Mouse (Mus musculus) CH12.LX (cell line): ENCODE data around the gene Spib. TPM values are rescaled to one million over a fixed set of nuclear protein-coding genes. Genes with fewer than 3 reads are reported as not detected.
A peak's percentile ranks its signal among the peaks of the same experiment; 100 is the strongest.

Experiments
- DNase-seq: peaks from one replicate; pipeline ENCODE4 v3.0.0-alpha.2; 2013; ENCODE audit errors: extremely low read depth
- H3K27ac ChIP-seq: 2 replicates; pipeline ENCODE4 v1.5.1; 2012; ENCODE audit warnings: low read depth, mild to moderate bottlenecking, control low read depth, moderate library complexity; ENCODE audit not compliant: insufficient read depth
- H3K27me3 ChIP-seq: replicated peaks from 2 replicates; pipeline ENCODE3; 2012; ENCODE audit warnings: inconsistent platforms
- H3K36me3 ChIP-seq, 2 experiments: replicated peaks in 1 of 2; 2 replicates each; pipeline versions ENCODE3 to v1.6.1; 2012; ENCODE audit warnings: inconsistent platforms in 1 of 2, low read length in 1 of 2, mild to moderate bottlenecking in 1 of 2, mixed read lengths in 1 of 2, moderate library complexity in 1 of 2; ENCODE audit not compliant: control insufficient read depth in 1 of 2, insufficient read depth in 1 of 2
- H3K4me1 ChIP-seq, 2 experiments: 2 replicates each; pipeline ENCODE4 v1.6.1; 2012; ENCODE audit warnings: inconsistent platforms in 1 of 2, moderate library complexity in 1 of 2; ENCODE audit not compliant: insufficient read depth in 2 of 2, control insufficient read depth in 1 of 2
- H3K4me2 ChIP-seq: 2 replicates; pipeline ENCODE4 v1.6.1; 2012; ENCODE audit warnings: low read depth, mild to moderate bottlenecking, control low read depth; ENCODE audit not compliant: poor library complexity, insufficient read depth, severe bottlenecking
- H3K4me3 ChIP-seq, 3 experiments: fragments of 150-350 bp in 1 of 3; sonication (generic) in 1 of 3; replicated peaks in 1 of 3; 2 replicates each; pipeline versions ENCODE3 to v1.5.1; 2011 to 2012; ENCODE audit warnings: low read depth in 2 of 3, low read length in 2 of 3, mild to moderate bottlenecking in 2 of 3, moderate library complexity in 2 of 3, control low read depth in 1 of 3, improper control_type of control experiment in 1 of 3, inconsistent platforms in 1 of 3, mixed read lengths in 1 of 3; ENCODE audit not compliant: poor library complexity in 1 of 3
- H3K79me2 ChIP-seq: replicated peaks from 2 replicates; pipeline ENCODE4 v1.6.1; 2012; ENCODE audit warnings: mild to moderate bottlenecking, moderate library complexity; ENCODE audit not compliant: control insufficient read depth, poor library complexity, insufficient read depth, severe bottlenecking; ENCODE audit errors: extremely low read depth
- H3K9ac ChIP-seq: 2 replicates; pipeline ENCODE4 v1.6.1; 2012; ENCODE audit warnings: low read depth, mild to moderate bottlenecking, control low read depth, moderate library complexity; ENCODE audit not compliant: insufficient read depth
- H3K9me3 ChIP-seq: replicated peaks from 2 replicates; pipeline ENCODE3; 2012; ENCODE audit warnings: low read length, inconsistent platforms, mixed read lengths
- CTCF ChIP-seq, 2 experiments: IDR thresholded peaks in 1 of 2; conservative IDR thresholded peaks in 1 of 2; 2 replicates each; pipeline ENCODE4 v1.5.1; 2011 to 2012; ENCODE audit warnings: low read depth in 2 of 2, low read length in 2 of 2, improper control_type of control experiment in 1 of 2, inconsistent platforms in 1 of 2, mild to moderate bottlenecking in 1 of 2, moderate library complexity in 1 of 2
- E2F4 ChIP-seq: IDR thresholded peaks from 2 replicates; pipeline ENCODE4 v1.6.1; 2011; ENCODE audit warnings: low read depth, low read length, improper control_type of control experiment; ENCODE audit not compliant: insufficient replicate concordance
- ELF1 ChIP-seq: IDR thresholded peaks from 2 replicates; pipeline ENCODE4 v1.6.1; 2014; ENCODE audit warnings: low read depth, mild to moderate bottlenecking, inconsistent platforms, low read length, improper control_type of control experiment
- EP300 ChIP-seq: IDR thresholded peaks from 2 replicates; pipeline ENCODE4 v1.6.1; 2011; ENCODE audit warnings: low read length, improper control_type of control experiment
- GABPA ChIP-seq: IDR thresholded peaks from 2 replicates; pipeline ENCODE4 v1.6.1; 2012; ENCODE audit warnings: low read depth, low read length, improper control_type of control experiment, inconsistent platforms; ENCODE audit not compliant: insufficient replicate concordance
- HCFC1 ChIP-seq: IDR thresholded peaks from 2 replicates; pipeline ENCODE4 v1.6.1; 2012; ENCODE audit warnings: low read depth, mild to moderate bottlenecking, inconsistent platforms, low read length, improper control_type of control experiment
- IRF4 ChIP-seq: IDR thresholded peaks from 2 replicates; pipeline ENCODE4 v1.6.1; 2014; ENCODE audit warnings: low read depth, mild to moderate bottlenecking, inconsistent platforms, low read length, improper control_type of control experiment
- JUN ChIP-seq: IDR thresholded peaks from 2 replicates; pipeline ENCODE4 v1.6.1; 2011; ENCODE audit warnings: low read depth, mild to moderate bottlenecking, low read length, improper control_type of control experiment, moderate library complexity; ENCODE audit not compliant: insufficient read depth
- MAFK ChIP-seq: IDR thresholded peaks from 2 replicates; pipeline ENCODE4 v1.6.1; 2011; ENCODE audit warnings: low read length, improper control_type of control experiment; ENCODE audit not compliant: insufficient replicate concordance
- MAX ChIP-seq: IDR thresholded peaks from 2 replicates; pipeline ENCODE4 v1.6.1; 2011; ENCODE audit warnings: low read length, improper control_type of control experiment
- MEF2A ChIP-seq: IDR thresholded peaks from 2 replicates; pipeline ENCODE4 v1.6.1; 2014; ENCODE audit warnings: low read depth, mild to moderate bottlenecking, inconsistent platforms, low read length, improper control_type of control experiment, borderline replicate concordance
- MXI1 ChIP-seq: IDR thresholded peaks from 2 replicates; pipeline ENCODE4 v1.6.1; 2011; ENCODE audit warnings: mild to moderate bottlenecking, low read depth, low read length, improper control_type of control experiment
- MYC ChIP-seq: IDR thresholded peaks from 2 replicates; pipeline ENCODE4 v1.6.1; 2011; ENCODE audit warnings: low read depth, mild to moderate bottlenecking, improper control_type of control experiment, low read length
- NELFE ChIP-seq: IDR thresholded peaks from 2 replicates; pipeline ENCODE4 v1.6.1; 2011; ENCODE audit warnings: low read depth, low read length, improper control_type of control experiment
- PAX5 ChIP-seq: IDR thresholded peaks from 2 replicates; pipeline ENCODE4 v1.6.1; 2012; ENCODE audit warnings: low read length, inconsistent platforms, mixed read lengths
- POLR2A ChIP-seq: IDR thresholded peaks from 2 replicates; pipeline ENCODE4 v1.6.1; 2011; ENCODE audit warnings: low read depth, mild to moderate bottlenecking, improper control_type of control experiment, low read length
- POLR2AphosphoS2 ChIP-seq: IDR thresholded peaks from 2 replicates; pipeline ENCODE4 v1.6.1; 2011; ENCODE audit warnings: low read depth, low read length, improper control_type of control experiment
- RAD21 ChIP-seq: IDR thresholded peaks from 2 replicates; pipeline ENCODE4 v1.6.1; 2011; ENCODE audit warnings: low read depth, mild to moderate bottlenecking, low read length, improper control_type of control experiment, moderate library complexity
- RCOR1 ChIP-seq: conservative IDR thresholded peaks from 2 replicates; pipeline ENCODE4 v1.6.1; 2012; ENCODE audit warnings: low read depth, mild to moderate bottlenecking, inconsistent platforms, low read length, improper control_type of control experiment
- SIN3A ChIP-seq: IDR thresholded peaks from 2 replicates; pipeline ENCODE4 v1.6.1; 2012; ENCODE audit warnings: low read length, improper control_type of control experiment, inconsistent platforms
- SMC3 ChIP-seq: IDR thresholded peaks from 2 replicates; pipeline ENCODE4 v1.6.1; 2011; ENCODE audit warnings: low read depth, low read length, improper control_type of control experiment
- ZC3H11A ChIP-seq: IDR thresholded peaks from 2 replicates; pipeline ENCODE4 v1.6.1; 2012; ENCODE audit warnings: low read depth, mild to moderate bottlenecking, inconsistent platforms, low read length, improper control_type of control experiment
- ZNF384 ChIP-seq: IDR thresholded peaks from 2 replicates; pipeline ENCODE4 v1.6.1; 2012; ENCODE audit warnings: low read depth, low read length, improper control_type of control experiment, inconsistent platforms
- dilution Hi-C: fragments of 300-500 bp; cut with MboI; formaldehyde crosslinking; loops from 2 replicates; pipeline ENCODE4 v1.14.3; 2020; ENCODE audit warnings: low sequenced_read_pairs; ENCODE audit not compliant: extremely low pct_unique_long_range_greater_than_20kb, extremely low pct_ligation_motif_present
- in situ Hi-C: fragments of 300-500 bp; cut with MboI; formaldehyde crosslinking; loops from 3 replicates; pipeline ENCODE4 v1.14.3; 2019; ENCODE audit warnings: low sequenced_read_pairs, low pct_ligation_motif_present, low pct_unique_long_range_greater_than_20kb, mixed read lengths
- polyA plus RNA-seq: library from polyadenylated mRNA; unstranded; fragments of >175 nt; gene quantifications from 2 replicates; pipeline ENCODE4 v1.2.1, GENCODE M21; 2012; ENCODE audit warnings: low read depth; ENCODE audit not compliant: insufficient read length
- total RNA-seq, 2 experiments: library from RNA; depleted of rRNA; stranded (reverse); fragments of 300-350 nt in 1 of 2; fragments of >200 nt in 1 of 2; gene quantifications; 2 replicates each; pipeline ENCODE4 v1.2.3; 2012 to 2014

Gene Spib
- total and polyA plus RNA-seq, 3 experiments = 194 to 336 (median 200) TPM

DNA sequence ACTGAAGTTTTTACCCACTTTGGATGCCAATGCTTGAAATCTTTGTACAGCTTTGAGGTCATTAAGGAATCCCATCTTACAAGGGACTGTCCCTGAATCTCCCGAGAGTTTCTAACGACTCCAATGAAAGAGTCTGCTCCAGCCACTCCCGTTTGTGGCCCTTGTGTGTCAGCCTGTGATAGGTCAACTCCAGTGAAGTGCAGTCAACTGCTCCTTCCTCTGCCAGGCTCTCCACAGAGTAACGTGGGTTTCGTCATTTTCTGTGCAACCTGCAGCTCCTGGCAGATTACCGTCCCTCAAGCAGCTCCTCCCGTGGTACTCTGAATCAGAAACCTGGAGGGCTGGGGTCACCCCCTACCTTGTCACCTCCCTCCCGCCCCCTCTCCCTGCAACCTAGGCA, 31.4 kb upstream of the Spib start:
- no peak for TF ChIP-seq ZNF384
- TF ChIP-seq ZC3H11A = no peak
- no peak for TF ChIP-seq MAX
- TF ChIP-seq SIN3A = no peak
- no peak for TF ChIP-seq E2F4
- TF ChIP-seq HCFC1 = no peak
- TF ChIP-seq EP300 = no peak
- TF ChIP-seq POLR2A = no peak
- no peak for TF ChIP-seq MAFK
- no peak for TF ChIP-seq POLR2AphosphoS2
- TF ChIP-seq ELF1 = no peak
- no peak for TF ChIP-seq CTCF (conservative IDR thresholded peaks at IDR 0.05 in 1 of 2, IDR thresholded peaks at IDR 0.05 in 1 of 2; ENCODE audit: low read depth in 2 of 2, low read length in 2 of 2)
- no peak for TF ChIP-seq MYC
- no peak for TF ChIP-seq MXI1
- no peak for TF ChIP-seq JUN
- no peak for TF ChIP-seq PAX5
- Histone ChIP-seq H3K27me3 (no peaks in the 10 kb centered on the region), H3K9ac (no peak overlapping the region), H3K4me3 (no peak overlapping the region), H3K4me2 (no peak overlapping the region), H3K9me3 (no peaks in the 10 kb centered on the region), H3K79me2 (no peaks in the 10 kb centered on the region), H3K27ac (no peak overlapping the region), H3K4me1 (peaks cover 3 to 25% of the 10 kb centered on the region in 2 experiments; a peak in 3 of 4 replicates), H3K36me3 (no peaks in the 10 kb centered on the region)
- in situ Hi-C loops (no loop called here), dilution Hi-C loops (no loop called here)
- DNase-seq = no peak

GRCm38 (mm10) chr7:44560435-44561400, 28.8 kb upstream of the Spib start:
- H3K4me1 ChIP-seq = peaks cover 6 to 37% of the 10 kb centered on the region in 2 experiments; a peak in 3 of 4 replicates
- no peaks in the 10 kb centered on the region for H3K79me2 ChIP-seq
- dilution Hi-C loops = no loop called here
- in situ Hi-C loops = no loop called here
- no peak overlapping the region for H3K27ac ChIP-seq
- H3K36me3 ChIP-seq = no peaks in the 10 kb centered on the region
- DNase-seq = peak; percentile 86
- no peaks in the 10 kb centered on the region for H3K9me3 ChIP-seq
- TF ChIP-seq PAX5 (no peak), SIN3A (no peak), GABPA (no peak), SMC3 (peak; percentile 92), RCOR1 (no peak), NELFE (no peak), MEF2A (no peak), CTCF (conservative IDR thresholded peaks at IDR 0.05 in 1 of 2, IDR thresholded peaks at IDR 0.05 in 1 of 2; ENCODE audit: low read depth in 2 of 2, low read length in 2 of 2) (peak; percentile 44 to 92), IRF4 (peak; percentile 14; the same call in 1 of the 2 replicates), ZC3H11A (peak; percentile 59), RAD21 (peak; percentile 90), ZNF384 (no peak)
- no peaks in the 10 kb centered on the region for H3K27me3 ChIP-seq
- H3K4me3 ChIP-seq = no peak overlapping the region
- H3K4me2 ChIP-seq = no peak overlapping the region
- H3K9ac ChIP-seq = no peak overlapping the region
